Mouse (Mus musculus) liver, embryonic 12.5 days (tissue): ENCODE measurements at regions not wholly inside any gene's neighbourhood (a gene's known extent, or its start where the extent isn't known, plus 50 kb on each side); places are given as distances from the start of the nearest gene placed in this dataset.

Experiments
- ATAC-seq: fragments of 200-750 bp; cut with Nextera tagmentation; 2 replicates; pipeline ENCODE4 v1.8.0; 2017; ENCODE audit warnings: moderate number of reproducible peaks, mild to moderate bottlenecking, moderate library complexity
- H3K27ac ChIP-seq: fragments of 300-500 bp; sonication (generic); 2 replicates; pipeline ENCODE4 v1.5.1; 2016; ENCODE audit warnings: mild to moderate bottlenecking
- H3K27me3 ChIP-seq: fragments of 300-500 bp; sonication (generic); replicated peaks from 2 replicates; pipeline ENCODE4 v1.6.1; 2016; ENCODE audit warnings: mild to moderate bottlenecking, moderate library complexity
- H3K36me3 ChIP-seq: fragments of 300-500 bp; sonication (generic); 2 replicates; pipeline ENCODE4 v1.6.1; 2016; ENCODE audit warnings: mild to moderate bottlenecking, moderate library complexity
- H3K4me1 ChIP-seq: fragments of 300-500 bp; sonication (generic); 2 replicates; pipeline ENCODE4 v1.6.1; 2016
- H3K4me2 ChIP-seq: fragments of 300-500 bp; sonication (generic); 2 replicates; pipeline ENCODE4 v1.6.1; 2016; ENCODE audit warnings: mild to moderate bottlenecking, moderate library complexity
- H3K4me3 ChIP-seq: fragments of 300-500 bp; sonication (generic); 2 replicates; pipeline ENCODE4 v1.5.1; 2016; ENCODE audit warnings: mild to moderate bottlenecking, moderate library complexity
- H3K9ac ChIP-seq: fragments of 300-500 bp; sonication (generic); 2 replicates; pipeline ENCODE4 v1.6.1; 2016; ENCODE audit warnings: mild to moderate bottlenecking, moderate library complexity
- H3K9me3 ChIP-seq: fragments of 300-500 bp; sonication (generic); replicated peaks from 2 replicates; pipeline ENCODE4 v1.6.1; 2016; ENCODE audit warnings: mild to moderate bottlenecking, moderate library complexity
- WGBS: fragments of 180-500 bp; shearing (Covaris S2); methylation state at CpG from one replicate; pipeline ENCODE4 v1.1.7; 2016; ENCODE audit not compliant: insufficient replicate concordance; 5-methylcytosine and 5-hydroxymethylcytosine counted together

DNA sequence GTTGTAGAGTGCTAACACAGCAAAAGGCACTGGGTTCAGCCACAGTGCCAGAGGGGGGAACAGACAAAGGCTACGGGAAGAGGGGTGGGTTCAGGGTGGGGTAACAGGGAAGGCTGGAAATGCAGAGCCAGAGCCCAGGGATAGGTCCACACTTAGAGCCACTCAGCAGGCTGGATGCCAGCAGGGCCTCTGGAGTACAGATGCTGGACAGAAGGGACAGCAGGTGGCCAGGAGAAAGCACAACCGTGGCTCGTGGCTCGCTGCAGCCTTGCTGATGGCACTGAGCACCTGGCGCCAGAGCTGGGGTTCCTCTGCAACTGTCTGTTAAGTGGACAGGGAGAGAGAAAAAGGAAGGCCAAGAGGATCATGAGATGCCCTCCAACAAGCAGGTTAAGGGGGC, 174.2 kb downstream of the Mroh4 start:
- WGBS = 68% methylated on average over 5 of the region's 5 CpGs

DNA sequence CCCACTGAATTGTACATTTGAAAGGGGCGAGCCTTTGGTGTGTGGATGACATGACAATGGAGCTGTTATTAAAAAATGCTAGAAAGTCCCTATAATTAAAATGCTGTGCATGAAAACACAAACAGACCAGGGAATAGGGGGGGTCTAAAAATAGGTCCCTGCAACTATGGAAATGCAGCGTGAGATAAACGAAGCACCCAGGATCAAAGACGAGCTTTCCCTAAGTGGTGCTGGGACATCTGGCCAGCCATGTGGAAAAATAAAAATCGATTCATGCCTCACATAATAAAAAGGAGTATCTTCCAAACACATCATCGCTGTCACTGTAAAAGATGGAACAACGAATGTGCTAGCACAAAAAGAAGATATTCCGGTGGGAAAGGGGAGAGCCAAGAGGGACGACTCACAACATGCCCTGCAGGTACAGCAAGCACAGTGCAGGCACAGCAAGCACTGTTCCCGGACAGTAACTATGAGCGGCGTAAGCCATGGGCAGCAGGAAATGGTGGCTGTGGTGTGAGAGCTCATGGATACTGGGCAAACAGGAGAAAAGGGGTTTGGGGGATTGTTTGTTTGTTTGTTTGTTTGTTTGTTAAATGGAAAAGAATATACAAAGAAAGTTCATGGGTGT, 176.7 kb downstream of the Mroh4 start:
- H3K27ac ChIP-seq = no peak overlapping the region
- H3K9ac ChIP-seq = no peak overlapping the region
- no peaks in the 10 kb centered on the region for H3K9me3 ChIP-seq
- no peak overlapping the region for H3K4me2 ChIP-seq
- no peaks in the 10 kb centered on the region for H3K4me1 ChIP-seq
- no peak overlapping the region for H3K4me3 ChIP-seq
- no peaks in the 10 kb centered on the region for H3K36me3 ChIP-seq
- WGBS = 67% methylated on average over 12 of the region's 12 CpGs
- no peak for ATAC-seq
- no peaks in the 10 kb centered on the region for H3K27me3 ChIP-seq

More for the DNA sequence above, 174.2 kb downstream of the Mroh4 start:
- Histone ChIP-seq H3K4me2 (no peak overlapping the region), H3K36me3 (no peaks in the 10 kb centered on the region), H3K9me3 (no peaks in the 10 kb centered on the region), H3K27ac (no peak overlapping the region), H3K4me3 (no peak overlapping the region), H3K9ac (no peak overlapping the region), H3K27me3 (no peaks in the 10 kb centered on the region), H3K4me1 (no peaks in the 10 kb centered on the region)
- ATAC-seq = no peak

DNA sequence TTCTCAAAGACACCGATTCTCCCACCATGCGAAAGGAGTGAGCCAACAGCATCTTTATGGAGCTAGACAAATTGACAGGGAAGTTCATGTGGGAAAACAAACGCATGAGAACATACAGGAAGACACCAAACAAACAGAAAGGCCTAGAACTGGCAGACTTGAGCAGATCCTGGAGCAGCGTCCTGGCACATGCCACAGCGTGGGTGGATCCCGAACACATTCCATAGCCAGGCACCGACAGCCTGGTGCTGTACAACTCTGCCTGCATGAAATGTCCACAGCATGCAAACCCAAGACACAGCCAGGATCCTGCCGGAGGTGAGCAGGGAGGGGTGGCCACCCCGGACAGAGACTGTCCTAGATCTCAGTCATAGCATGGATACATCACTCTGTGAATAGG, 177.2 kb downstream of the Mroh4 start:
- no peaks in the 10 kb centered on the region for H3K9me3 ChIP-seq
- no peaks in the 10 kb centered on the region for H3K27me3 ChIP-seq
- no peak overlapping the region for H3K27ac ChIP-seq
- 71% methylated on average over 9 of the region's 9 CpGs for WGBS
- ATAC-seq = no peak
- H3K4me3 ChIP-seq = no peak overlapping the region
- H3K4me1 ChIP-seq = no peaks in the 10 kb centered on the region
- no peaks in the 10 kb centered on the region for H3K36me3 ChIP-seq
- H3K9ac ChIP-seq = no peak overlapping the region
- no peak overlapping the region for H3K4me2 ChIP-seq

DNA sequence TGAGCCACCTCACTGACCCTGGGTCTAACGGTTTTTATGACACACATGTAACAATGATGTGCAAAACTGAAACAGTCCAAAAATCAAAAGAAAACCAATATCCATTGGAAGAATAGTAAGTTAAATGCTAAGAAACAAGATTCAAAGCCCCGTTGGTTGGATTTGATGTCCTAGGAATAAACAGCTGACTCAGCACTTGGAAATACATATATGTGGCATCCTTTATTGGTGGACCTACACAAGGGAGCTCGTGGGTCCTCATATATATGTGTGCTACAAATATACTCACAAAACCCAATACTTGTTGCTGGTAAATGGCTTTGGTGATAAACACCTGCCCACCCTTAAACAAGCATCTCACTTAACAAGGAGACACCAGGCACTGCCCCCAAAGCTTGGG, 178.2 kb downstream of the Mroh4 start:
- H3K4me3 ChIP-seq = no peak overlapping the region
- no peak overlapping the region for H3K27ac ChIP-seq
- no peaks in the 10 kb centered on the region for H3K4me1 ChIP-seq
- ATAC-seq = no peak
- H3K9me3 ChIP-seq = no peaks in the 10 kb centered on the region
- H3K36me3 ChIP-seq = no peaks in the 10 kb centered on the region
- WGBS = 53% methylated on average over 3 of the region's 3 CpGs
- no peaks in the 10 kb centered on the region for H3K27me3 ChIP-seq
- no peak overlapping the region for H3K9ac ChIP-seq
- H3K4me2 ChIP-seq = no peak overlapping the region

DNA sequence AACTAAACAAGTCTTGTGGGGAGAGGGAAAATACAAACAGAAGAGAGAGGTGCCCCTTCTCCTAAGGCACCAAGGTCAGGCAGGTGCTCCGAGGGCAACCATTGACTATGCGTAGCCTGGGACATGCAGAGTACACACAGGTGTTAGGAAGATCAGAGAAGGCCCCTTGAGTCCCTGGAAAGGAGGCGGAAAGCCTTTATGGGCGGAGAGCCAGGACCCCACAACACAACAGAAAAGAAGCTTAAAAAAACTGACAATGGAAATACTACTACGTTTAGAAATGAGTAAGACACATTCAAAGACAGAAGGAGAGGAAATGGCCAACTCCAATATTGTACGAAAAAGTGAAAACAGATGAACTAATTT, 179.5 kb downstream of the Mroh4 start:
- no peak for ATAC-seq
- Histone ChIP-seq H3K9ac (no peak overlapping the region), H3K36me3 (no peaks in the 10 kb centered on the region), H3K4me2 (no peak overlapping the region), H3K4me3 (no peak overlapping the region), H3K9me3 (no peaks in the 10 kb centered on the region), H3K4me1 (no peaks in the 10 kb centered on the region), H3K27ac (no peak overlapping the region), H3K27me3 (no peaks in the 10 kb centered on the region)
- WGBS = 62% methylated on average over 6 of the region's 6 CpGs

DNA sequence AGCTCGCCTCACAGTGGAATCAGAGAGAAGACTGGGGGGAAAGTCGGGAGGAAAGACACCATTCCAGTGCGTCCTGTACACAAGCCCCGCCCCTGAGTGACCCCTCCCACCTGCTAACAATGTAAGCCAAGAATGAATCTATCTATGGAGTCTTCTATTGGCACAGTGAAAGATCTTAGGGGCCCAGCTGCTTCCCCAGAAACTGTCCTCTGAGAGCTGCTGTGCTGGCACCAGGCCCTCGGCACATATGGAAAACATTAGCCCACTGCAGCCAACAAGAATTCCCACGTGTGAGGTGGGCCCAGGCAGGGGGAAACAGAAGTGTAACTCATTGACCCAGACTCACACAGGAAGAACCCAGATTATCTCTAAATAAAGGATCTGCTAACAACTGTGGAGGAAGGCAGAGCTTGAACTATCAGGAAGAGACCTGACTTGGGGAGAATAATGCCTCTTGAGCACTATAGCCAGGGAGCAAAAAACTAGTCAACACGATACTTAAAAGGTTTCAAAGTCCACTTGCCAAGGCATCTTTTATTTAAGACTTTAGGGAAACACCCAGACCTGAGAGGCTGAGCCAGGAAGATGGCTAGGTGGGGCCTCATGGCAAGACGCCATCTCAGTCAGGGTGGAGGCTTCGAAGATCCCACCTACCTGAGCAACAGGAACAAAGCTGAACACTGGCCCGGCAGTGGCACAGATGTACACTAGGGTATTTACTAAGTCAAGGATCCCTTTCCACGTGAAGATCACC, 180.1 kb downstream of the Mroh4 start:
- 50% methylated on average over 11 of the region's 11 CpGs for WGBS
- H3K36me3 ChIP-seq = no peaks in the 10 kb centered on the region
- no peak for ATAC-seq
- no peaks in the 10 kb centered on the region for H3K4me1 ChIP-seq
- no peak overlapping the region for H3K27ac ChIP-seq
- no peaks in the 10 kb centered on the region for H3K9me3 ChIP-seq
- no peak overlapping the region for H3K4me2 ChIP-seq
- H3K9ac ChIP-seq = no peak overlapping the region
- H3K4me3 ChIP-seq = no peak overlapping the region
- no peaks in the 10 kb centered on the region for H3K27me3 ChIP-seq

DNA sequence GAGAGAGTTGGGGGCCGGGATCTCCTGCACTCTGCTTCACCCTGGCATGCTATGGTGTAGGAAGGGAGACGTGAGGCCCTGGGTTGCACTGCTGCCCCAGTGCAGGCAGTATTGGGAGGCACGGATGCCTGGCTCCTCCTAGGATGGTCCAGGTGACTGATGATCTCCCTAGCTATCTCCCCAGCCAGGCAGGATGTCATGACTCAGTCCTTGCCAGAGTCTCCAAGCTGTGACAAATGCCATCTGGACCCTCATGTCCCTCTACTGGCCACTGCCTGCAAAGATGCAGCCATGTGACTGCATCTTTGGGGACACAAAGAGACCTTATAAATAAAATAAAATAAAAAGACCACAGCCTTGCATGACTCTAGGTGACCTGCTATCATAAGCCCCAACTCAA, 181.6 kb downstream of the Mroh4 start:
- Histone ChIP-seq H3K4me3 (no peak overlapping the region), H3K9me3 (no peaks in the 10 kb centered on the region), H3K36me3 (no peaks in the 10 kb centered on the region), H3K9ac (no peak overlapping the region), H3K27ac (no peak overlapping the region), H3K4me1 (no peaks in the 10 kb centered on the region), H3K27me3 (no peaks in the 10 kb centered on the region), H3K4me2 (no peak overlapping the region)
- WGBS = 41% methylated on average over 3 of the region's 3 CpGs
- ATAC-seq = no peak

DNA sequence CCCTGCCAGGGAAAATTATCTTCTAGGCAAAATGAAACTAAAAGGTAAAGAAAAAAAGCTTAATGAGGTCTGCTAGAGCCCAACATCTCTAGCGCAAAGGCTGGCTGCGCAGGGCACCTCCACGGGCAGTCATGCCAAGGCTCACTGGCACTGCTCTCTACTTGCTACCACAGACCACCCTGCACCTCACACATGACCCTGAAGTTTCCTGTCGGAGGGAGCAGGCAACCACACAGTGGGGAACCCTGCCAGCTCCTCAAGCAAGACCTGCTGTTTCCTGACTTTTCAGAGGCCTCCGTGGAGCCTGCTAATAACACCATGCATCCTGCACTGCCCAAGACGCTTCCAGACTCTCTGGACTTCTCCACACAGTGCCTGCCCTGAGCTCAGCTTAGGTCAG, 182.3 kb downstream of the Mroh4 start:
- Histone ChIP-seq H3K4me3 (no peak overlapping the region), H3K4me2 (no peak overlapping the region), H3K4me1 (no peaks in the 10 kb centered on the region), H3K36me3 (no peaks in the 10 kb centered on the region), H3K27ac (no peak overlapping the region), H3K9ac (no peak overlapping the region), H3K27me3 (no peaks in the 10 kb centered on the region), H3K9me3 (no peaks in the 10 kb centered on the region)
- WGBS = 58% methylated on average over 6 of the region's 6 CpGs
- no peak for ATAC-seq

DNA sequence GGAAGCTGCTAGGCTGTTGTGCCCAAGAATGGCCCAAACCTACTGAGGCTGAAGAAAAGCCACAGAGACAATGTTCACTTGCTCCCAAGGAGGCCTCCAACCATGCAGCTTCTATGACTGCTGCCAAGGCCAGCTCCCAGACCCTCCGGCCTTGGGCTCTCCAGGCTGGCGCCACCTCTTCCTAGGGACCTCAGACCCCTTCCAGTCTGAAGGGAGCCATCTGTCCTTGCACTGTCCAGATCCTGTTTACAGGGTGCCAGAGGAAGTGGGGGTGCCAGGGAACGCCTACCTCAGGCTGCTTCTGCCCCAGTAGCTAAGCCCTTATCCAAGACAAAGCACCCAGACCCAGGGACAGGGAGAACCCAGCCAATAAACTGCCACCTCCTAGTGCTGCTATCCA, 183.7 kb downstream of the Mroh4 start:
- Histone ChIP-seq H3K27me3 (no peaks in the 10 kb centered on the region), H3K27ac (no peak overlapping the region), H3K4me3 (no peak overlapping the region), H3K4me1 (no peaks in the 10 kb centered on the region), H3K4me2 (no peak overlapping the region), H3K9ac (no peak overlapping the region), H3K36me3 (no peaks in the 10 kb centered on the region), H3K9me3 (no peaks in the 10 kb centered on the region)
- ATAC-seq = no peak
- WGBS = 63% methylated on average over 3 of the region's 3 CpGs

DNA sequence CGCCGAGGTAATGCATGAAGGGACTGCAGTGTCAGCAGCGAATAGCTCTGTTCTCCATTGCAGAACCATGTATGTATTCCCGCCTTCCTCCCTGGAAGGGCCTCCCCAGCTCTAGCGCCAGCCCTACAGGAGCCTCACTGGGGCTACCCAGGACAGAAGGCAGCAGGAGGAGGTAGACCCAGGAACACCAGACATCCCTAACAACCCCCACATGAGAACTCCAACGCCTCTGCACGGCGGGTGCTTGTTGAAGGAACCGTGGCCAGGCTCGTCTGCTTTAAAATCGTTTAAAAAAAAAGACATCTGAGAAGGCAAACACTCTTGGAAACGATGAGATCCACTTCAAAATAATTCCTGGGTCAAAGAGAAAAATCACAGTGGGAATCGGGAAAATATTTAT, 194.3 kb downstream of the Mroh4 start:
- H3K27me3 ChIP-seq = no peaks in the 10 kb centered on the region
- H3K36me3 ChIP-seq = no peaks in the 10 kb centered on the region
- no peak overlapping the region for H3K27ac ChIP-seq
- H3K9me3 ChIP-seq = no peaks in the 10 kb centered on the region
- no peaks in the 10 kb centered on the region for H3K4me1 ChIP-seq
- 63% methylated on average over 13 of the region's 13 CpGs for WGBS
- ATAC-seq = no peak
- H3K9ac ChIP-seq = no peak overlapping the region
- no peak overlapping the region for H3K4me3 ChIP-seq
- no peak overlapping the region for H3K4me2 ChIP-seq

DNA sequence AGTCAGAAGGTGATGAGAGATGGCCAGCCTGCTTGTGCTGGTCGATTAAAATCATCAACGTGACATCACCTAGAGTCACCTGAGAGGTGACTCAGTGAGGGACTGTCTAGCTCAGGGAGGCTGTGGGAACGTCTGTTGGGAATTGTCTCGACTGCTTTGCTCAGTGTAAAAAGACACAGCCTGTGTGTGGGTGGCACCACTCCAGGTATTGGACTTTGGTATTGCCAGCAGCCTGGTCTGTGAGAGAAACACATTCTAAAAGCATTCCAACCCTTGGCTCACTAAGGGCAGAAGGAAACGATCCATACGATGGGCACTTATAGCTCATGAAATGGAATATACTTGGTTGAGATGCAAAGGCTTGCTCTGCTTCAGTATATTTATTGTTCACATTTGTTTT, 209.2 kb downstream of the Mroh4 start:
- no peaks in the 10 kb centered on the region for H3K4me1 ChIP-seq
- no peak overlapping the region for H3K4me2 ChIP-seq
- H3K4me3 ChIP-seq = no peak overlapping the region
- no peak for ATAC-seq
- no peak overlapping the region for H3K27ac ChIP-seq
- no peaks in the 10 kb centered on the region for H3K9me3 ChIP-seq
- H3K36me3 ChIP-seq = no peaks in the 10 kb centered on the region
- no peak overlapping the region for H3K9ac ChIP-seq
- H3K27me3 ChIP-seq = no peaks in the 10 kb centered on the region
- WGBS = 65% methylated on average over 6 of the region's 6 CpGs

DNA sequence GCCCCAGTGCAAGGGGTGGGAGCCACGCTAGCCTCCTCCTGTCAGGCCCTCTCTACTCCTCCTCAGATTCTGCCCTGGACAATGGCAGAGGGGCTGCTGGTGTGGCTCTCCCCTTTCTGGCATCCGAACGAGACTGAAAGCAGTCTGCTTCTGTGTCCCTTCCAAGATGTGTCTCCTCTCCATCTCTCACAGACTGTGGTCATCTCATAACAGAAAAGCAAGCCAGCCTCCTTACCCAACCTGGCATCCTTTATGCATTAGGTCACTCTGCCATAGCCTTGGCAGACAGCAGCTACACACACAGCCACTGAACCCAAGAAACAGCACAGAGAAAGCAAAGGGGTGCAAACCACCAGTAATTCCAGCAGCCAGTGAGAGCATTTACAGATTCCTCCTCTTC, 213.2 kb downstream of the Mroh4 start:
- no peak overlapping the region for H3K4me3 ChIP-seq
- 53% methylated on average over 3 of the region's 3 CpGs for WGBS
- no peaks in the 10 kb centered on the region for H3K36me3 ChIP-seq
- no peaks in the 10 kb centered on the region for H3K27me3 ChIP-seq
- no peak for ATAC-seq
- no peak overlapping the region for H3K4me2 ChIP-seq
- H3K9me3 ChIP-seq = no peaks in the 10 kb centered on the region
- H3K4me1 ChIP-seq = no peaks in the 10 kb centered on the region
- H3K9ac ChIP-seq = no peak overlapping the region
- H3K27ac ChIP-seq = no peak overlapping the region

DNA sequence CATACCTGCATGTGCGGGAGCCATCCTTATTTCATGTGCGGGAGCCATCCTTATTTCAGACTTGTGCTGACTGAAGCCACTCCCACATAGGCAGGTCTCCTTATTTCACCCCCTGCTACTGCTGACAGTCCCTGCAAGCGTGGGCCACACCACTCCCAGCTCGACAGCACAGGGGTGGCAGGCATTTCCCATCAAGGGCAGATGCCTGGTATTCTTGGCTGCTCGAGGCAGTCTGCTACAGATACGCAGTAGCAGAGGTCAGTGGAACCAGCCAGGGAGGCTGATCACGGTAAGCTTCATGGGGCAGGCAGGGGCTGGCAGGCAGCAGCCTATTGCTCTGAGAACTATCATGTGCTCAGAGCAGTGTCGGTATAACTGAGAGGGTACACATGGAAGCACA, 215.6 kb downstream of the Mroh4 start:
- no peak overlapping the region for H3K4me2 ChIP-seq
- no peak overlapping the region for H3K4me3 ChIP-seq
- H3K36me3 ChIP-seq = no peaks in the 10 kb centered on the region
- no peaks in the 10 kb centered on the region for H3K4me1 ChIP-seq
- H3K27me3 ChIP-seq = no peaks in the 10 kb centered on the region
- no peak overlapping the region for H3K9ac ChIP-seq
- H3K9me3 ChIP-seq = no peaks in the 10 kb centered on the region
- H3K27ac ChIP-seq = no peak overlapping the region
- 62% methylated on average over 8 of the region's 8 CpGs for WGBS
- ATAC-seq = no peak
